Mouse (Mus musculus) right cerebral cortex, postnatal 10 days (tissue): ENCODE results near the gene Cpsf6.
A peak's percentile ranks its signal among the peaks of the same experiment; 100 is the strongest.
"Not testable (repeated sequence)": the region's sequence is repeated elsewhere in the genome, so short reads cannot be mapped to it uniquely, and the experiment has no call there.

Experiments
- DNase-seq, 2 experiments: peaks; one replicate each; pipeline ENCODE4 v3.0.0; 2021; ENCODE audit warnings: low spot score in 2 of 2

The Cpsf6 gene

GRCm38 (mm10) chr10:117399839-117400238 lies 20.0 kb upstream of the Cpsf6 start:
- no peak for DNase-seq

GRCm38 (mm10) chr10:117399196-117399595 lies 19.4 kb upstream of the Cpsf6 start:
- DNase-seq = no peak

GRCm38 (mm10) chr10:117398044-117398780 lies 18.4 kb upstream of the Cpsf6 start:
- no peak for DNase-seq

GRCm38 (mm10) chr10:117397106-117397625 lies 17.4 kb upstream of the Cpsf6 start:
- peak; percentile 44 to 63 for DNase-seq

- no peak for DNase-seq
Observed at GRCm38 (mm10) chr10:117396386-117397048, 16.7 kb upstream of the Cpsf6 start.

GRCm38 (mm10) chr10:117395801-117396200 lies 16.0 kb upstream of the Cpsf6 start:
- no peak for DNase-seq

- DNase-seq = no peak
Observed at GRCm38 (mm10) chr10:117394738-117395550, 15.1 kb upstream of the Cpsf6 start.

- DNase-seq = no peak
Observed at GRCm38 (mm10) chr10:117393891-117394395, 14.1 kb upstream of the Cpsf6 start.

- no peak for DNase-seq
Observed at GRCm38 (mm10) chr10:117393196-117393890, 13.5 kb upstream of the Cpsf6 start.

GRCm38 (mm10) chr10:117392832-117393195 lies 13.0 kb upstream of the Cpsf6 start:
- DNase-seq = no peak

GRCm38 (mm10) chr10:117392397-117392796 lies 12.6 kb upstream of the Cpsf6 start:
- not testable (repeated sequence) for DNase-seq

GRCm38 (mm10) chr10:117391801-117392200 lies 12.0 kb upstream of the Cpsf6 start:
- DNase-seq = no peak

- no peak for DNase-seq
Observed at GRCm38 (mm10) chr10:117391057-117391456, 11.2 kb upstream of the Cpsf6 start.

- DNase-seq = no peak
Observed at GRCm38 (mm10) chr10:117389904-117390875, 10.4 kb upstream of the Cpsf6 start.

GRCm38 (mm10) chr10:117389371-117389740 lies 9.5 kb upstream of the Cpsf6 start:
- no peak for DNase-seq

GRCm38 (mm10) chr10:117388637-117389370 lies 9.0 kb upstream of the Cpsf6 start:
- no peak for DNase-seq

- DNase-seq = not testable (repeated sequence)
Observed at GRCm38 (mm10) chr10:117387961-117388636, 8.3 kb upstream of the Cpsf6 start.

- no peak for DNase-seq
Observed at GRCm38 (mm10) chr10:117386981-117387380, 7.2 kb upstream of the Cpsf6 start.

- no peak for DNase-seq
Observed at GRCm38 (mm10) chr10:117386261-117386660, 6.4 kb upstream of the Cpsf6 start.
